Mouse (Mus musculus): ENCODE results near the gene Klhdc8a. TPM values are rescaled to one million over a fixed set of nuclear protein-coding genes. Genes with fewer than 3 reads are reported as not detected.

Gene Klhdc8a
- total RNA-seq, 2 experiments from 2014 or later: 16.7 to 25.6 TPM

DNA sequence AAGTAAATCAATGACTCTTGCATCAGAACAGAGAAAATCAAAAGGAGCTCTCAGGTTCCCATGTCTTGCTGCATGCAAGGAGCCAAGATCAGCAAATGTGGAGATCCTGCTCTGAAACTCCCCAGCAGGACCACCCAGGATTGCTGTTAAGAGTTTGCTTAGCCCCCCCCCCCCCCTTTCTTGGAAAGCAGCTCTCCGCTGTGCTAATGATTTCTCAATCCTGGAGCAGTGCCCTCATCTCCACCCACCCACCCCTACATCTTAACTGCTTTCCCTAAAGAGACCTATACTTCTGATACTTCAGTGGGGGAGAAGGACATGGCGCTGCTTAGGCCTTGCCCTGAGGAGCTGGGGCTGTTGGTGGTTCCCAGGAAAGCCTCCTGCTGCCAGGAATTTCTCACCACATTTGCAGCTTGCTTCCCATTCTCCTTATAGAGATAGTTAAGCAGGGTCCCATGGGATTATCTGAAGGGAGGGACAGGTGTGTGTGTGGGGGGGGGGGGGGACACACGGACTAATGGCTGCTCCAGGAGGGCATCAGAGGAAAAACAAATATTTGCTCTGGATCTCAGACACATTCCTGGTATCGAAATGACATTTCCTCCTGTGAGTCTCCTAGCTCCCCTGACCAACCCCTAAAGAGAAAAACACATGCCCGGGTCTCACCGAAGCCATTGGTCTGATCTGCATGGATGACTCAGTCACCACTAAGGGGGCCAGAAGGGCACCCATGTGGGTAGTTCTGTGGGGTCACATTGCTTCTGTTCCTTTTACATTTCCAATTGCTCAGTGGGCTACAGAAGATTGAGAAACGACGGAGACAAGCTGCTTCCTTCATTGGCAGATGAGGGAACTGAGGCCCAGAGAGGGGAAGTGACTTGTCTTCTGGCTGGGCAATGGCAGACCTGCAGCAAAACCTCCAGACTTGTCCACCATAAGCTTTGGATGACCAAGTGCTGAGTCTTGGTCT is 19.8 kb downstream of the Klhdc8a start:
- peak in 1 of 2 experiments; percentile 40 for DNase-seq

DNA sequence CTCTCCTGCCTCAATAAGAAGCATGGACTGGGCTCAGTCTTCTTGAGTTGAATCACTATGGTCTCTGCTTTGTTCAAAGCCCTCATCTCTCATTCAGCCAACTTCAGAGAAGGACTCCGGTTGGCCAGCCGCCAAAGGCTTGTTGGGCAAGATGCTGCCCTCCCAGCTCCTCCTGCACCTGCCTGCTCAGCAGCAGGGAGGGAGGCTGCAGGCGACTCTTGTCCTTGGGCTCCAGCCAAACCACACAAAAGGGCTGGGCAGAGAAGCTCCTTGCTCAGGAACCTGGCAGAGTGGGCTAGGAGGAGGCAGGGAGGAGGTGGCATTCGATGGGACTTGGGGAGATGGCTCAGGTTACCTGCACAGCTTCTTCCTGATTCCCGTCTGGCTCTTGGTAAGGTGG is 20.8 kb downstream of the Klhdc8a start:
- DNase-seq: peak; percentile 55 to 56

- no peak for DNase-seq
These were observed 23.6 kb downstream of the Klhdc8a start for GRCm38 (mm10) chr1:132321821-132322580.

DNA sequence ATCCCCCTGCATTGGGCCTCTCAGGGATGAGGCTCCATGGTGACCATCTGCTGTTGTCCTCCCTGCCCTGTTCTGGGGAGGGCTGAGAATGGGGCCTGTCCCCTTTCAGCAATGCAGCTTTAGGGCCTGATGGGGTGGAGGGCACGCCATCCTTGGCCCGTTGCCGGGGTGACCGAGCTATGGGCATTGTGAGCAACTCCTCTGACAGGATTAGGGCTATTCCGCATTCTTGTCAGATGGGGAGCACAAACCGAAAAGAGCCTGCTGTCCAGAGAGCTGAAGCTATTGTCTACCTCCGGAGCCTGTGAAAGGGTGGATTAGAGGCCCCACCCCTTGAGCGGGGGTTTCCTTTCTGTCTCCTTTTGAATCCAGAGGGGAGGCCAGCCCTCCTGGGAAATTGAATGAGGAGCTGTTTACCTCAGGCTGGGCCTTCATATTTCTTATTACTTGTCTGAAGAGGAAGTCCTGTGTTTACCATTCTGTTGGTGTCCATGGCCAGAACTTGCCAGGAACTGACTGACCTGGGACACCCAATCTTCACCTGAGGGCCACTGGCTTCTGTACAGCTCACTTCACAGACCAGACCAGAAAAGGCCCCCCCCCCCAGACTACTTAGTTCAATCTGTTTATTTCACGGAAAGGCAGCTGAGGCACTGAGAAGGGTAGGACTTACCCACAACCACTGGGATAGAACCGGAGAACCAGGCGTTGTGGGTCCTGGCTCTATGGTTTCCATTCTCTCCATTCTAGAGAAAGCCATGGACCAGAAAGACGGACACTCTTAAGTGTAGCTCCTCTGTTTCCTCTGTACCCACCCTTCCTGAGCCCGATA is 24.5 kb downstream of the Klhdc8a start:
- DNase-seq: peak; percentile 49 to 61

GRCm38 (mm10) chr1:132326777-132327176 is 28.4 kb downstream of the Klhdc8a start:
- no peak for DNase-seq

- no peak for DNase-seq
These were observed 29.1 kb downstream of the Klhdc8a start for GRCm38 (mm10) chr1:132327477-132327876.

DNA sequence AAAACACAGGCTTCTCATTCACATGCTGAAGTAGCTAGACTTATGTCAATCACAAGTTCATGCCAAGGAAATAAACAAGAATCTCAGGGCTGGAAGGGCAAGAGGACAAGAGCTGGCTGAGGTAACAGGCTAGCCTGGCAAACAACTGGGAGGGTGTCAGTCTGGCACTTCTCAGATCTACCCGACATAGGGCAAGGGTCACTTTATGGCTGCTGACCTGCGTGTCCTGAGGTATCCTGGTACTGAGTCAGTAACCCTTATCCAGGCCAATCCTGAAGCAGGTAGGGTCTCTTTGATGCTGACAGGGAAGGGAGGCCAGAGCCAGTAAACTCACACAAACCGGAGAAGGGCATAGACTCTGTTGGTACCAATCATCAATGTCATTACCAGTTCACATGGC is 30.1 kb downstream of the Klhdc8a start:
- DNase-seq: no peak

DNA sequence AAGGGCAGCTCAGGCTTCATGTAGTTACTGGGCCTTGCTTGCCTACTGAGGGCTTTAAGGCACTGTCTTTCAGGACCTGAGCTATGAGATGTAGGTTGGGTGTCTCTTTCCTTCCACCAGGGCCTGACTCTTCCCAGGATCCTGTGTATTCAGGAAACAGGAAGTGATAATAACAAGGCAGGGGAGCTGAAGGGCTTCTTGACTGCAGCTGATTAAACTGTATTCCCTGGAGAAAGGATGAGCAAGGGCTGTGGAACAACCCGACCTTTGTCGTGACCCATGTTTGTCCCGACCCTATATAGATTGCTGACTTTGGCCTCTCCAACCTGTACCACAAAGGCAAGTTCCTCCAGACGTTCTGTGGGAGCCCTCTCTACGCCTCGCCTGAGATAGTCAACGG is 31.2 kb downstream of the Klhdc8a start:
- DNase-seq: no peak

- no peak for DNase-seq
These were observed 32.0 kb downstream of the Klhdc8a start for GRCm38 (mm10) chr1:132330397-132330796.

DNA sequence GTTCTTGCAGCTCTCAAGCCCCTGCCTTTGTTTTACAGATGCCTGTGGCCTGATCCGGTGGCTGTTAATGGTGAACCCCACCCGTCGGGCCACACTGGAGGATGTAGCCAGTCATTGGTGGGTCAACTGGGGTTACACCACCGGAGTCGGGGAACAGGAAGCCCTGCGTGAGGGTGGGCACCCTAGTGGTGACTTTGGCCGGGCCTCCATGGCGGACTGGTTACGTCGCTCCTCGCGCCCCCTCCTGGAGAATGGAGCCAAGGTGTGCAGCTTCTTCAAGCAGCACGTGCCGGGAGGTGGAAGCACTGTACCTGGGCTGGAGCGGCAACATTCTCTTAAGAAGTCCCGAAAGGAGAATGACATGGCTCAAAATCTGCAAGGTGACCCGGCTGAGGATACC is 32.9 kb downstream of the Klhdc8a start:
- DNase-seq: no peak

DNA sequence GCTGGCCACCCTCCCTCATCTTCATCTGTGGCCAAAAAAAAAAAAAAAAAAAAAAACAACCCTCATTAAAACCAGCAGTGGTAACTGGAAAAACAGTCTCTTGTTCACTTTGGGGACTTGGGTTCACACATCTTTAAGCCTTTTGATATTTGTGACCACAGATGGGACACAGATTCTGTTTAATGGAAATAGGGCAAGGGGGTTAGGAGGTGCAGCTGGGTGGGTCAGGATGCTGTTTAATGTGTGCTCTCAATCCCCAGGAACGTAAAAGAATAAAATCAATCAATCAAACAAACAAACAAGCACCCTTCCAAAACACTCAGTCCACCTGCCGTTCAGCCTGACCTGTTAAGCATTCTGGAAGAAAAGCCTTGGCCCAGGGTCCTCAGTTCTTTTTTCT is 34.8 kb downstream of the Klhdc8a start:
- no peak for DNase-seq

- peak; percentile 73 to 89 for DNase-seq
These were observed 35.3 kb downstream of the Klhdc8a start for GRCm38 (mm10) chr1:132333675-132334141.

DNA sequence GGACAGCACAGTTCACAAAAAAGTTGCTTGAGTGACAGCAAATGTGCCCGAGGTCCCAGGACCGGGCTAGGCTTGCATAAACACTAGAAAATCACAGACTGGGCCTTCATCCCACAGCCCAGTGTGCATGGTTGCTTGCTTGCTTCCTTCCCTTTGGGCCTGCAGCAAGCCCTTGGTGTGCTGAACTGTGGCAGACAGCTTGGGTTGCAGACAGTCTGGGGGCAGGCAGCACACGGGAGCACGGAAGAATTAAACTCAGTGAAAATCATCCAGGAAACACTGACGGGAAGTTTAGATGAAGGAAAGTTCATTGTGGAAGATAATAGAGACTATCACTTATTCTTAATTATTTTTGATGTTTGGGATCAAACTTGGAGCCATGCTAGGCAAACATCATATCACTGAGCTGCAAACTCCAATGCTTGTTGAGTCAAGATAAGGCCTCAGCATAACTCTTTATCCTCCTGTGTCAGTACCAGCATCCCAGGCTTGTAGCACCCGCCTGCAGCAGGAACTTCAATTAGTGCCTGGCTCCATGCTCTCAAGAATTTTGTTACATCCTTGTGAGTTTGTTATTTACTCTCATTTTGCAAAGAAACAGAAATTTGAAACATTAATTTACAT is 35.9 kb downstream of the Klhdc8a start:
- no peak for DNase-seq

DNA sequence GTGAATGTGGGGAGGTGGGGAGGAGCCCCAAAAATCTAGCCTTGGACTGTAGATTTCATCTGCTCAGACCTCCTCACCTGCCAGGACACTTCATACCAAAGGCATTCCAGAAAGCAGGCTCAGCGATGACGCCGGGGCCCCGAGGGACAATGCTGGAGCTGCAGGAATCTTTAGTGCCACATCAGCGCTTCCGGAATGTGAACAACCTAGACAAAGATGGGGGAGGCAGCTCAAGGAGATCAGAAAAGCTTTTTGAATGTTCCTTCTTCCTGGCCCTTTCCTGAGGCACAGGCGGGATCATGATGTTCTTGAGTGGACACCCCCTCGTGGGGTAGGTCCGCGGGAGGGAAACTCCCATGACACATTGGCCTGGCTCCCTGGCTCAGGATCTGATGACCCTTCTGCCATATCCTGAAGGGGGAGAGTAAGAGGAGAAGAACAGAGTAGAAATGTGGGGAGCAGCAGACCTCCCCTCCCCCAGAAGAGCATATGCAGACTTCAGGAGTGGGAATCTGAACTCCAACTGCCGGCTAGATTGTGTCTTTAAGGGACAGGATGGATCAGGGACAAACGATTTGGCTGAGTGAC is 37.0 kb downstream of the Klhdc8a start:
- DNase-seq: peak; percentile 69 to 83

- no peak for DNase-seq
These were observed 38.5 kb downstream of the Klhdc8a start for GRCm38 (mm10) chr1:132336921-132337320.

- DNase-seq: peak; percentile 48 to 73
These were observed 39.7 kb downstream of the Klhdc8a start for GRCm38 (mm10) chr1:132338027-132338660.

GRCm38 (mm10) chr1:132341731-132342501 is 43.5 kb downstream of the Klhdc8a start:
- DNase-seq: peak; percentile 81 to 94

- DNase-seq: no peak
These were observed 44.1 kb downstream of the Klhdc8a start for GRCm38 (mm10) chr1:132342518-132342917.

DNA sequence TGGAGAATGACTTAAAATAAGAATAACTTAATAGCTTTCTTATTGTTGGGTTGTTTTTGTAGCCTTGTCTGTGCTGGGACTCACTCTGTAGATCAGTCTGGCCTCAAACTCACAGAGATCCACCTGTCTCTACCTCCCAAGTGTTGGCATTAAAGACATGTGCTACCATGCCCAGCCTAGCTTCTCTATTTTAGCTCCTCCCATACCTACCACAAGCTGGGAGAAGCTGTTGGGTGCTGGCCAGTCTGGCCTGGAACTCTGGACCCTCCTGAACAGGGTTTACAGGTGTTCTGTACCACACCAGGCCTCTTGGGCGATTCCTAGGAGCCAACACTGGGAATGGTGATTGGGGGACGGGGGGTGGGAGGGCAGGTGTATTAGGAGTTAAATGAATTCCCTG is 44.8 kb downstream of the Klhdc8a start:
- no peak for DNase-seq

- DNase-seq: no peak
These were observed 45.2 kb downstream of the Klhdc8a start for GRCm38 (mm10) chr1:132343656-132344055.
